8 mouse cellular contexts compared by ENCODE assay signal in the genomic region with DNA sequence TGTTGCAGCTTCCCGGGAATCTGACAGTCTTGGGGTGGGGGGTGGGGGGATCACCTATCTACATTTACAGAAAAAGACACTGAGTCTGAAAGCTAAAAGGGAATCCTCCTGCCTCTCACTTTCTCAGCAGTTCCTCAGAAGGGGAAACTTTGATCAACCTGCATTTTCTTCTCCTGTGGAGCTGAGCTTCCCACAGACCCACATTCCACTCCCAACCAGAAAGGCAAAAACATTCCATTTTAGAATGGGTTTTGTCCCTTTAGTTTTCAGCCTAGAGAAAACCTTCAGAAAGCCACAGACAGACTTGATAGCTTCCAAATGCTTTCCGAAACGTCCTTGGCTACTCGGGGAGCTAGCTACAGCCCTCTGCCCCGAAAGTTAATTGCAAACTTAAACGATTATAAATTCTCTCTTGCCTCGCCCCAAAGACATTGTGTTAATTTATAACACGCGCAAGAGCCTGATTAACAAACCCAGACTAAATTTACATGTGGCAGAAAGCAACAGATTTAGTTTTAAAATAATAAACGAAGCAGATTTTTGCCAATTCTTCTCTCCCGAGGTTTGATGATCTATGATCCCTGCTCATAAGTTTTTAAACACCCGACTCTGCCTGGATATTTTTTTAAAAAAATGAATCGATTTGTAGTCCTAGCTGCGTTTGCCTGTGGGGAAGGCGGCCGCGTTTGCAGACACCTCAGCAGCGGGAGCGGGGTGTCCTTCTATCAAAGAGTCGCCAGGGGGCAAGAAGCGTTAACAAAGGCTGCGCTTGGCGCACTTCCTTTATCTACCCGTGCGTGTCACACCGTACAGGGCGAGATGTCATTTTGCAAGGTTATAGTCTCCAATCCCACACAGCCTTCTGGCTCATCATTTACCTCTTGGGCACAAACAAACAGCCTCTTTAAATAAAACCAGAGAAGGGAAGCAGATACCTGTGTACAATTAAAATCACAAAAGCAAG. TPM values are rescaled to one million over a fixed set of nuclear protein-coding genes. Genes with fewer than 3 reads are reported as not detected.
DNase-seq lines count a peak whose midpoint lies in the region; ATAC-seq lines count a peak whose summit lies in the region.

No protein-coding gene starts in this region.

- H3K9me3 ChIP-seq in limb, embryonic 13.5 days: no peaks in the 10 kb centered on the region
- no peaks in the 10 kb centered on the region for H3K9me3 ChIP-seq in stomach, embryonic 16.5 days (replicated peaks; ENCODE audit: control insufficient read depth, low read length)

- no peaks in the 10 kb centered on the region for H3K36me3 ChIP-seq in limb, embryonic 13.5 days
- H3K36me3 ChIP-seq in stomach, embryonic 16.5 days (ENCODE audit: control insufficient read depth, insufficient read depth, low read length): no peaks in the 10 kb centered on the region

- H3K27ac ChIP-seq in limb, embryonic 13.5 days: no peak overlapping the region
- H3K27ac ChIP-seq in stomach, embryonic 16.5 days (ENCODE audit: low read length): no peak overlapping the region

- intact Hi-C loops in left cerebral cortex, postnatal 36 days (cut with DNase I): loop anchor here (2.0 to 10.0 kb wide), 3 partner anchors 42 to 1360 kb away; a partner anchor contains a TSS

- H3K9ac ChIP-seq in limb, embryonic 13.5 days: no peak overlapping the region
- H3K9ac ChIP-seq in stomach, embryonic 16.5 days (ENCODE audit: low read length): no peak overlapping the region

- H3K4me3 ChIP-seq in limb, embryonic 13.5 days: peak overlapping the region; percentile 8; the same call in 1 of the 2 replicates
- H3K4me3 ChIP-seq in stomach, embryonic 16.5 days (replicated peaks; ENCODE audit: low read length): 0 out of 2 replicates have a peak overlapping the region, but pooled peaks have one; percentile 1

- peaks cover 96% of the 10 kb centered on the region for H3K27me3 ChIP-seq in limb, embryonic 13.5 days
- peaks cover 86% of the 10 kb centered on the region for H3K27me3 ChIP-seq in stomach, embryonic 16.5 days (ENCODE audit: control insufficient read depth, insufficient read depth, low read length)

- peak overlapping the region; percentile 21; the same call in 1 of the 2 replicates for H3K4me2 ChIP-seq in limb, embryonic 13.5 days (replicated peaks)
- H3K4me2 ChIP-seq in stomach, embryonic 16.5 days (ENCODE audit: low read depth, low read length): no peak overlapping the region

- peak; percentile 89 for ATAC-seq in inflammation-experienced regulatory T-cells, adult 6 months
- ATAC-seq in limb, embryonic 13.5 days (ENCODE audit: low FRiP score, low read depth): peak; percentile 66; the same call in 1 of the 2 replicates
- 0 out of 2 replicates have a peak, but pooled peaks have one; percentile 43 for ATAC-seq in monocyte, adult 5-6 weeks (replicated peaks; ENCODE audit: insufficient number of reproducible peaks, low FRiP score, low TSS enrichment, poor library complexity, severe bottlenecking)
- peak; percentile 47; the same call in 1 of the 2 replicates for ATAC-seq in stomach, embryonic 16.5 days (ENCODE audit: insufficient read depth, low FRiP score)

- H3K4me1 ChIP-seq in limb, embryonic 13.5 days: peaks cover 8% of the 10 kb centered on the region
- no peaks in the 10 kb centered on the region for H3K4me1 ChIP-seq in stomach, embryonic 16.5 days (ENCODE audit: control insufficient read depth, insufficient read depth, low read length)

- WGBS in limb, embryonic 13.5 days: under 1% methylated on average over 27 of the region's 27 CpGs
- WGBS in stomach, embryonic 16.5 days: 2% methylated on average over 27 of the region's 27 CpGs

- DNase-seq in left cerebral cortex, adult 8-10 months (ENCODE audit: low spot score in 2 of 2): peak; percentile 8 to 26
- no peak for DNase-seq in left cerebral cortex, postnatal 36 days (ENCODE audit: low spot score in 2 of 2)
- peak; percentile 94 to 96 for DNase-seq in cerebellum, postnatal 10 days
- DNase-seq in gastrocnemius, postnatal 10 days: peak; percentile 55

RNA-seq across cellular contexts. Expression of a gene that starts 42.7 kb away (rescaled TPM):
- under 1 TPM; 0.42 to 0.65 (median 0.52) TPM for total RNA-seq in left cerebral cortex, adult 8-10 months (2022)
- total RNA-seq in left cerebral cortex, postnatal 36 days (2021): under 1 TPM; 0.20 to 0.44 TPM
- under 1 TPM; 0.11 to 0.19 TPM for total RNA-seq in gastrocnemius, postnatal 10 days (2021)
- not detected for polyA plus RNA-seq in inflammation-experienced regulatory T-cells, adult 6 months (2017; shearing (Covaris generic))
- not detected in 2 replicates for polyA plus RNA-seq in limb, embryonic 13.5 days (2015; fragmentation: Nextera tagmentation; extraction: Ambion mirVana)
- not detected in 3 replicates for total RNA-seq in monocyte, adult 5-6 weeks (2017)
- not detected in 2 replicates for polyA plus RNA-seq in stomach, embryonic 16.5 days (2015; fragmentation: Nextera tagmentation; extraction: Ambion mirVana)

RNA-seq across cellular contexts. Expression of a gene that starts 51.6 kb away (rescaled TPM):
- 100 to 1,000 TPM in 3 of 4 experiments, 10 to 100 TPM in 1; 93.1 to 116 (median 115) TPM for total RNA-seq in left cerebral cortex, adult 8-10 months (2022)
- total RNA-seq in left cerebral cortex, postnatal 36 days (2021): 10 to 100 TPM; 66.4 to 98.6 TPM
- total RNA-seq in gastrocnemius, postnatal 10 days (2021): 10 to 100 TPM; 20.6 to 21.3 TPM
- 10 to 100 TPM; 22.3 to 43.4 (median 26.7) TPM for polyA plus RNA-seq in inflammation-experienced regulatory T-cells, adult 6 months (2017; shearing (Covaris generic))
- polyA plus RNA-seq in limb, embryonic 13.5 days (2015; fragmentation: Nextera tagmentation; extraction: Ambion mirVana): 51.6 and 52.6 TPM in 2 replicates
- total RNA-seq in monocyte, adult 5-6 weeks (2017): 80.0 to 111 TPM (median 92.3 TPM) in 3 replicates
- 102 and 103 TPM in 2 replicates for polyA plus RNA-seq in stomach, embryonic 16.5 days (2015; fragmentation: Nextera tagmentation; extraction: Ambion mirVana)

Comparison
In these comparisons a context has a peak if more than half of its experiments do, and no peak if none do; other contexts are left out.
1. DNase-seq: peak in left cerebral cortex, adult 8-10 months (2 of 2), cerebellum, postnatal 10 days (2 of 2) and gastrocnemius, postnatal 10 days (single experiment); none in left cerebral cortex, postnatal 36 days (0 of 2).
2. Peak in every context shown above with its lines, with median percentiles within 50 percentile points of each other: ATAC-seq.